Mouse (Mus musculus): ENCODE measurements around the gene Arl6ip5. TPM values are rescaled to one million over a fixed set of nuclear protein-coding genes. Genes with fewer than 3 reads are reported as not detected.
A peak's percentile ranks its signal among the peaks of the same experiment; 100 is the strongest.

Gene Arl6ip5
- polyA plus RNA-seq, 1 experiment from 2014 or later: 40.0 TPM

DNA sequence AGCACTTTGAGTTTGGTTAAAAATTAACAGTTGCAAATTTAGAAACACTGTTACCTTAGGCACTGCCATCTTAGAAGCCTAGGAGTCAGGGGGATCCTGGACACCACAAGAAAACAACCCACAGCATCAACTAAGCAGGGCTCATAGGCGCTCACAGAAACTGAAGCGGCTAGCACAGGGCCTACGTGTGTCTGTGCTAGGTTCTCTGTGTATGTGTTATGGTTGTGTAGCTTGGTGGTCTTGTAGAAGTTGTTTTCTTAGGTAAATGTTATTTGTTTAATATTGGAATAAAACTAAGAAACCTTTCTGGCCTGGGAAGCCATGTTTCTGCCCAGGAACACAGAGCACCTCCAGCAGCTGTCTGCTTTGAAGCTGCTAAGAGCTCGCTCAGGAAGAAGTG is 738 bp upstream of the Arl6ip5 start:
- WGBS: 82% methylated on average over 4 of the region's 4 CpGs
- no peak for DNase-seq (ENCODE audit: extremely low spot score, low spot score)

DNA sequence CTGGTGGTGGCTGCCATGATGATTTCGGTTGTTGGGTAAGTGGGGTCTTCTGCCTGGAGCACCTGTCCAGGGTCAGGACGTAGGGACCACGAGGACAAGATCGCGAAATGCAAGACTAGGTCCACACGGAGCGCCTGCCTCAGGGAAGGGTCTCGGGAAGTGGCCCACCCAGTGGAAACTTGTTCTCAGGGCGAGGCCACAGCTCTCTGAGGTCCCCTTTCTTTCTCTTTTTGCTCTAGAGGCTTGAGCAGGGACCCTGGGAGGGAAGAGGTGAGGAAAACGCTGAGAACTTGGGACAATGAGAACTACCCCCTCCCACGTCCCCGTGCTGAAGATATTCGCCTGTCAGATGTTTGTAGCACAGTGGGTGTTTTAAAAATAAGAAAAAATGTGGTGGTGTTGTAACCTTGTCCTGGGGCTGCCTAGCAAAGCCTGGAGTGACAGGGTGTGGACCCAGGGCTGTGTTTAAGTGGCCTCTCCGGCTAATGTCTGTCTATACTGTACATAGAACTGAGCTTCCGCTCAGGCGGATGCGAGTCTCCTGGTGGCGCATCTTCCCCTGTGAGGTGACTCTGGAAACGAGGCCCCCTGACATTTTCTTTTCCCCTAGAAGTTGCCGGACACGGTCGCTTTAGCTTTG is 593 bp downstream of the Arl6ip5 start:
- H3K27ac ChIP-seq: peak overlapping the region; percentile 80
- WGBS: 5% methylated on average over 22 of the region's 22 CpGs
- DNase-seq (ENCODE audit: extremely low spot score, low spot score): no peak

More for the DNA sequence above, 738 bp upstream of the Arl6ip5 start:
- Histone ChIP-seq H3K27ac (no peak overlapping the region), H3K4me1 (peaks cover 41% of the 10 kb centered on the region), H3K36me3 (replicated peaks) (peaks cover 4% of the 10 kb centered on the region), H3K27me3 (ENCODE audit: poor library complexity, severe bottlenecking) (peaks cover 6% of the 10 kb centered on the region), H3K9me3 (no peaks in the 10 kb centered on the region), H3K4me3 (no peak overlapping the region)

DNA sequence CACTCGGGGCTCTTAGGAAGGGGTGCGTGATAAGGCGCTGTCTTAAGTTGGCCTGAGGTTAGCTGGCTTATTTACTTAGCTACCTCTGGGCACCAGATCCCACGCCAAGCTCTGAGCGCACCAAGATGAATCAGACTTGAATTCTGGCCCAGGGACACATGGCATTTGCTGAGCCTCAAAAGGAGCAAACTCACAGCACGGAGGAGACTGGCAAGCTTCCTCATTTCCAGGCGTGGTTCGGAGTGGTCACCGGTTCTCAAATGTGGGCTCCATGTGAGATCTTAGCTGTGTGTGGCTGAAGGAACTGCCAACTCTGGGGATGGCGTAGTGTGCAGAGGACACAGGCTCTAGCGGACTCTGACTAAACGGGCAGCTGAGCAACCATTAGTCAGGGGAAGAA is 1.5 kb downstream of the Arl6ip5 start:
- no peak for DNase-seq (ENCODE audit: extremely low spot score, low spot score)
- Histone ChIP-seq H3K27ac (no peak overlapping the region), H3K9me3 (no peaks in the 10 kb centered on the region; the same call in 1 of the 2 replicates), H3K36me3 (replicated peaks) (peaks cover 15% of the 10 kb centered on the region), H3K27me3 (ENCODE audit: poor library complexity, severe bottlenecking) (peaks cover 6% of the 10 kb centered on the region), H3K4me3 (peak overlapping the region; percentile 61), H3K4me1 (peaks cover 35% of the 10 kb centered on the region)
- WGBS: 81% methylated on average over 12 of the region's 12 CpGs

More for the DNA sequence above, 593 bp downstream of the Arl6ip5 start:
- no peaks in the 10 kb centered on the region; the same call in 1 of the 2 replicates for H3K9me3 ChIP-seq
- H3K4me3 ChIP-seq: peak overlapping the region; percentile 61
- peaks cover 35% of the 10 kb centered on the region for H3K4me1 ChIP-seq
- peaks cover 6% of the 10 kb centered on the region for H3K27me3 ChIP-seq (ENCODE audit: poor library complexity, severe bottlenecking)
- peaks cover 15% of the 10 kb centered on the region for H3K36me3 ChIP-seq (replicated peaks)

DNA sequence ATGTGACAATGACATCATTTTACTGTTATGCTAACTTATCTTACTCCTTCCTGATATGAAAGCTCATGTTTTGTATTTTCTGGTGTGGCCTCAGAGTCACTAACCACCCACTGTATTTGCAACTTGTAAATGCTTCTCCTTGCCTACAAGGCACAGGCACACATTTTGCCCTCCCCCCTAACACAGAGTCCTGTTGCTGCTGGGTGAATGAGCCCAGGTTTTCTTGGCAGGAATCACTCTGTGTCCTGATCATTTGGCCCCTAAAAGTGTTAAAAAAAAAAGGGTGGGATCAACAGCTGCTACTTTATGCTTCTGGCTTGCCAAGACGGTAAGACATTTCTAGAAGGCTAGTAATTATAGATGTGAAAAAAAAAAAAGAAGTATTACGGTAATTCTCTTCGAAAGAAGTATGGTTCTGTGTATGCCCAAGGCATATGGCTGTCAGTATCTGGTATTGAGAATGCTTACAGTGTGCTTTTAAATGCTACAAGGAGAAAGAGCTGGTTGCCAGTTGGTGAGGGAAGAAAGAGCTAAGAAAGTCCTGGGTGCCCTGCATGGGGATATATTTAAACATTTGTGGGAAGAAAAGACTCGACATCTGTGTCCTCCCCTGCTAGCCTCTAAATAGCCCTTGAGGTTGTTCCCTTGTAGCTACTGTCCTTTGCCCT is 5.8 kb downstream of the Arl6ip5 start:
- Histone ChIP-seq H3K27me3 (ENCODE audit: poor library complexity, severe bottlenecking) (peaks cover 6% of the 10 kb centered on the region), H3K36me3 (replicated peaks) (peaks cover 15% of the 10 kb centered on the region), H3K27ac (no peak overlapping the region), H3K9me3 (no peaks in the 10 kb centered on the region; the same call in 1 of the 2 replicates), H3K4me3 (no peak overlapping the region), H3K4me1 (peaks cover 21% of the 10 kb centered on the region)
- no peak for DNase-seq (ENCODE audit: extremely low spot score, low spot score)
- 93% methylated on average over 4 of the region's 4 CpGs for WGBS

DNA sequence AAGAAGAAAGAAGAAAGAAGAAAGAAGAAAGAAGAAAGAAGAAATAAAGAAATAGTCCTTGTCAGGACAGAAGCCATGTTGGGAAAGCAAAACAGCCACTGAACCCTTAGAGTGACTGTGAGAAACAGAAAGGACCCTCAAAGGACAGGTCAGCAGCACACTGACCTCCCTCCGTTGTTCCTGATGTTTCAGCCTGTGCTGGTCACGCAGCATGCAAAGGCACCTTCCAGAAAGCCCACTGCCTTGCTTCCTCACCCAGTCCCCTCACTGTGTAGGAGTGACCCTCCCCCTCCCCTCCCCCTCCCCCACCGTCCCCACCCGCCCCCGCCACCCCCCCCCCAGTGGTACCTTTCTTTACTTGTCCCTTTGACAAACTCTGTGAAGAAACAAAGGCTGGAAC is 10.2 kb downstream of the Arl6ip5 start:
- peaks cover 27% of the 10 kb centered on the region for H3K4me1 ChIP-seq
- H3K27me3 ChIP-seq (ENCODE audit: poor library complexity, severe bottlenecking): no peaks in the 10 kb centered on the region
- H3K36me3 ChIP-seq (replicated peaks): peaks cover 2% of the 10 kb centered on the region; the same call in 1 of the 2 replicates
- no peak overlapping the region for H3K4me3 ChIP-seq
- 70% methylated on average over 4 of the region's 5 CpGs for WGBS
- no peak overlapping the region for H3K27ac ChIP-seq
- no peak for DNase-seq (ENCODE audit: extremely low spot score, low spot score)
- no peaks in the 10 kb centered on the region for H3K9me3 ChIP-seq

DNA sequence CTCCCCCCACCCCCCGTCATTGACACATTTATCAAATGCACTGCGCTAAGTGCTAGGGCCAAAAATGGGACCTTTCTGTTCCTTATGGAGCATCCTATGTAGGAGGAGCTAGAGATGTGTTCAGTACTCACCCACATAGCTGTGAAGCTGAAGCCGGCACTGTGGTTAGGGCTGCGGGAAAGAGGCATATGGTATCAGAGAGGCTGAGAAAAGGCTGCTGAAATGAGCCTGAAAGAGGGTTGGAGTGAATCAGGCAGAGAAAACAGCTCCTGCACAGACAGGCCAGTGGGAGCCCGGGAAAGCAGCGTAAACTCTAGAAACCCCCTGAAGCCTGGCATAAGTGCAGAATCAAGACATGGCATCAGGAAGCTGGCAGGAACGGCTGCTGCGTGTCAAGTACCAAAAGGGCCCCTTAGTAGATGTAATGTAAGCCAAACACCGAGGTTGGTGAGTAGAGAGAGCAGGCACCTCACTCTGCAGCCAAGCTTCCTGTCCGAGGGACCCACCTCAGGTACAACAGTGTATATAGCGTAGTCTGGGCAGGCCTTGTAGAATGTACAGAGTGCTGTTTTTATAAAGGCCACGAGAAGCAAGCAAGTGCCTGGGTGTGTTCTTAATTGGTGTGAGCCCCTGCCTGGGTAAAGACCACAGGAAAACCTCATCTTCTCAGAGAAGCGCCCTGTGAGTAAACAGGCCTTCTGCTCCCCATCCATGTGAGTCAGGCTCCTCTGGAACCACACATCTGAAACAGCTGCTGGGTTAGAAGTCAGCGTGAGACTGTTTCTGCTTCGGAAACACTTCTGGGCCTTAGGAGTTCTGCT is 10.9 kb downstream of the Arl6ip5 start:
- Histone ChIP-seq H3K4me1 (peaks cover 34% of the 10 kb centered on the region), H3K27me3 (ENCODE audit: poor library complexity, severe bottlenecking) (no peaks in the 10 kb centered on the region), H3K9me3 (no peaks in the 10 kb centered on the region), H3K27ac (0 out of 2 replicates have a peak overlapping the region, but pooled peaks have one; percentile 17), H3K36me3 (replicated peaks) (no peaks in the 10 kb centered on the region), H3K4me3 (no peak overlapping the region)
- no peak for DNase-seq (ENCODE audit: extremely low spot score, low spot score)
- 77% methylated on average over 15 of the region's 15 CpGs for WGBS

DNA sequence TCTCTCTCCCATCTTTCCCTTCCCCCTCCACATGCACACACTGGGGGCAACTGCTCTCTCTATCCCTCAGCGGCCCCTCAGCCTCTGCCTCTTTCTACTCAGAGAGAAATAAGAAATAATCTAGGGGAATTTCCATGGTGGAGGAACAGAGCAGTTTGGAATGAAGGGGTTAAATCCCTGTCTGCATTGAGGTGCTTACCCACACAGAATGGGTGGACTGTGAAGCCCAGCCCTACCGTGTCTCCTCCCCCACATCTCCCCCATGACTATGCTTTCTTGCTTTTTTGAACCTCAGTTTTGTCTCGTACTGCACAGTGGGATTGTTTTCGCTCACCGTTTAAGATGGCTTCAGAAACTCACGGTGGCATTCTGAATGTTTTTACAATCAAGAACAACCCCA is 11.8 kb downstream of the Arl6ip5 start:
- H3K4me1 ChIP-seq: peaks cover 35% of the 10 kb centered on the region
- no peak overlapping the region; the same call in 1 of the 2 replicates for H3K27ac ChIP-seq
- H3K9me3 ChIP-seq: no peaks in the 10 kb centered on the region
- 54% methylated on average over 6 of the region's 6 CpGs for WGBS
- H3K27me3 ChIP-seq (ENCODE audit: poor library complexity, severe bottlenecking): no peaks in the 10 kb centered on the region
- no peak overlapping the region for H3K4me3 ChIP-seq
- DNase-seq (ENCODE audit: extremely low spot score, low spot score): no peak
- H3K36me3 ChIP-seq (replicated peaks): no peaks in the 10 kb centered on the region; the same call in 1 of the 2 replicates

DNA sequence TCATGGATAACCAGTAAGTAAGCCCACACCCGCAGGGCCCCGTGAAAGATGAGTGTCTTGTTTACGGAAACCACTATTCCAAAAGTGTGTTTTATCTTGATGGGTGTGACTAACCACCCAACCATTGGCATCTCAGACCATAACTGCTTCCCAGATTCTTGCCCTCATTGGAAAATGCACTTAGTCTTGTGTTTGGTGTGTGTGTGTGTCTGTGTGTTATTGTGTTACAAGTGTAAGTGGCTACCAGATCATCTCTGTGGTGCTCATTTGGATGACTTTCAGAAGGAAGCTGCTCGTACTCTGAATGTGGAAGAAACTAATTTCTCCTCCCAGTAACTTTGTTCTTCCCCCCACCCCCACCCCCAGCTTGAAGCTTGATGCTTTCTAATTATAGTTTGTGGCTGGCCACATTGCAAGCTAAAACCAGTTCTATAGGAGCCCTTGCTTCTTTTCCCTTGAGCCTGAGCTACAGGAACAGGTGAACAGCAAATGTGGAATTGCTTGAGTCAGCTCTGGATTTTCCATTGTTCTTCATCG is 12.5 kb downstream of the Arl6ip5 start:
- peaks cover 35% of the 10 kb centered on the region for H3K4me1 ChIP-seq
- H3K9me3 ChIP-seq: no peaks in the 10 kb centered on the region
- no peaks in the 10 kb centered on the region for H3K27me3 ChIP-seq (ENCODE audit: poor library complexity, severe bottlenecking)
- no peak for DNase-seq (ENCODE audit: extremely low spot score, low spot score)
- H3K36me3 ChIP-seq (replicated peaks): no peaks in the 10 kb centered on the region; the same call in 1 of the 2 replicates
- 78% methylated on average over 5 of the region's 5 CpGs for WGBS
- no peak overlapping the region for H3K4me3 ChIP-seq
- H3K27ac ChIP-seq: no peak overlapping the region

DNA sequence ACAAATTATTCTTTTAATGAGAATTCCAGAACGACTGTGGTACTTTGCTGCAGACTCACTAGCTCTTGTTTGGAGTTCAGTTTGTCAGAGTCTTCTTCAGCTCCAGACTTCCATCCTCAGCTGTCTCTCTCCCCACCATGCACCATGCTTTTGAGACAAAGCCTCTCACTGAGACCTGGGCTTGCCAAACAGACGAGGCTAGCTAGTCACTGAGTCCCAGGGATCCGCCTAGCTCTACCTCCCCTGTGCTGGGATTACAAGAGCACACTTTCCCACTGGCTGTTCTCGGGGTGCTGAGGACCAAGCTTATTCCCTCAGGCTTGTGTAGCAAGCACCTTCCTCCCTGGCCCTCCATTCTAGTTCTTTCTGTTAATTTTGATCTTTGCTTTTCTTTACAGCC is 13.1 kb downstream of the Arl6ip5 start:
- peaks cover 35% of the 10 kb centered on the region for H3K4me1 ChIP-seq
- no peaks in the 10 kb centered on the region for H3K9me3 ChIP-seq
- no peak overlapping the region for H3K4me3 ChIP-seq
- WGBS: 76% methylated on average over 4 of the region's 4 CpGs
- H3K27me3 ChIP-seq (ENCODE audit: poor library complexity, severe bottlenecking): no peaks in the 10 kb centered on the region
- H3K27ac ChIP-seq: no peak overlapping the region
- no peak for DNase-seq (ENCODE audit: extremely low spot score, low spot score)
- H3K36me3 ChIP-seq (replicated peaks): no peaks in the 10 kb centered on the region; the same call in 1 of the 2 replicates

DNA sequence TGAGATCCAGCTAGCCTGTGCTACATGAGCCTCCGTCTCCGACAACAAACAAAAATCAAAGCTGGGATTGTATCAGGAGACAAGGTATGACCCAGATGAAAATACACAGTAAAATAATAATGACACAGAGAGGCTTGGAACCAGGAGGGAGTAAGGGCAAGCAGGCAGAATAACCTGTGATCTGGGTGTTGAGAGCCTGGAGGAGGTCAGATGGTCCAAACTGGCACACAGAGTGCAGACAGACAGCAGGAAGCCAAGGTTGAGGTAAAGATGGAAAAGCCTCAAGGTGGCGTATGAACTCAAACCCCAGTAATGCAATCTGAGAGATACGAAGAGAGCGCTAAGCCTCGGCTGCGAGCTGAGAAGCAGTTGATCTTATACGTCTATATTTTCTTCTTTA is 14.0 kb downstream of the Arl6ip5 start:
- WGBS: 94% methylated on average over 8 of the region's 8 CpGs
- Histone ChIP-seq H3K27ac (no peak overlapping the region), H3K4me3 (no peak overlapping the region), H3K27me3 (ENCODE audit: poor library complexity, severe bottlenecking) (no peaks in the 10 kb centered on the region), H3K4me1 (peaks cover 35% of the 10 kb centered on the region), H3K9me3 (no peaks in the 10 kb centered on the region), H3K36me3 (replicated peaks) (peaks cover 3% of the 10 kb centered on the region)
- DNase-seq (ENCODE audit: extremely low spot score, low spot score): no peak

DNA sequence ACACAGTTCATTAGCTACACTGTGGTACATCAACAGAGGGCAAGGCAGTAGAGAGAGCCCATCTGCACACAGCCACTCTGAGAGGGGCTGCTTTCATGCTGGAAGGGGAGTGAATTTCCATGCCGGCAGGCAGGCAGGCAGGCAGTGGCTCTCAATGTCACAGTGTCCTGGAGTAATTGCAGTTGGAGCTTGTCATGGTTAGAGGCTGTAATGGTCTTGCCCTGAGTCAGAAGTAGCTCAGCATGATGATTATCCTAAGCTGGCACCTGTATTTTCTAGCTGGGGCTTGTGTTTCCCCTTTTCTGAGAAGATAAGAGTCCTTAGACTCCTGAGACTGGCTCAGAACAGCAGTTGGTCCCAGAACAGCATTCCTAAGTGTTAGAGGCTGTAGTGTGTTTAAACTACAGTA is 15.6 kb downstream of the Arl6ip5 start:
- H3K9me3 ChIP-seq: no peaks in the 10 kb centered on the region
- DNase-seq (ENCODE audit: extremely low spot score, low spot score): no peak
- H3K27ac ChIP-seq: 0 out of 2 replicates have a peak overlapping the region, but pooled peaks have one; percentile 8
- no peak overlapping the region for H3K4me3 ChIP-seq
- H3K27me3 ChIP-seq (ENCODE audit: poor library complexity, severe bottlenecking): no peaks in the 10 kb centered on the region
- peaks cover 16% of the 10 kb centered on the region for H3K36me3 ChIP-seq (replicated peaks)
- WGBS: 32% methylated on average over 1 of the region's 1 CpGs
- peaks cover 30% of the 10 kb centered on the region for H3K4me1 ChIP-seq

DNA sequence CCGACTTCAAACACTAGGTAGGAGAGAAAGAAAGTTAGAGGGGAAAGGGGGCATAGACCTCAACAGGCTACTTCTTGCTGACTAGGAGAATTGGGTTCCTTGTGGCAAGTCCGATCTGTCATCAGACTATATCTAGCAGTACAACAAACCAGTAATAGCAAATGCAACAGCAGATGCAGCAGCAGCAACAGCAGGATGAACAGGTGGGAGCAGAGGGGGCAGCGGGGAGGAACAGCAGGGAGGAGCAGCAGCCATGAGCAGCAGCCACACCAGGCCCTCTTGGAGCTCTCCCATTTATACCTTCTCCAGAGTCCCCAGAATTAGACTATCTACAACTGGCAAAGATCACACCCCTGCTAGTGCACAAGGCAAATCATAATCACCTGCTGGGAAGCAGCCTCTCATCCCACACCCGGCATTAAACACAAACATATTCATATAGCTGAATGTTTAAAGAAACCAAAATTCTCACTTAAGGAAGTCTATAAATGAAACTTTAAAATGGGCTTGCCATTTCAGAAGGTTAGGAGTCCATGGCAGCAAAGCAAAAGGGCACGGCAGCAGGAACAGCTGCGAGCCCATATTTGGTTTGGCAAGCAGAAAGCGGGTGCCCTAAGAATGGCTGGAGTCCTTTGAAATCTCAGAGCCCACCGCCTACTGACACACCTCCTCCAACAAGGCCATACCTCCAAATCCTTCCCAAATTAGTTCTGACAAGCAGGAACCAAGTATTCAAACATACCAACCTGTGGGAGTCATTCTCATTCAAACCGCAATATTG is 16.8 kb downstream of the Arl6ip5 start:
- H3K27ac ChIP-seq: no peak overlapping the region
- H3K9me3 ChIP-seq: no peaks in the 10 kb centered on the region
- peaks cover 20% of the 10 kb centered on the region for H3K36me3 ChIP-seq (replicated peaks)
- peaks cover 18% of the 10 kb centered on the region for H3K4me1 ChIP-seq
- no peak for DNase-seq (ENCODE audit: extremely low spot score, low spot score)
- H3K27me3 ChIP-seq (ENCODE audit: poor library complexity, severe bottlenecking): no peaks in the 10 kb centered on the region
- 94% methylated on average over 9 of the region's 9 CpGs for WGBS
- H3K4me3 ChIP-seq: no peak overlapping the region

All from forebrain, embryonic 10.5 days (tissue).